Mouse (Mus musculus): Measurements from ENCODE around the gene Exoc5.

Exoc5 gene

GRCm38 (mm10) chr14:48998795-48999194 lies 67.7 kb downstream of the Exoc5 start:
- no peak for DNase-seq

DNA sequence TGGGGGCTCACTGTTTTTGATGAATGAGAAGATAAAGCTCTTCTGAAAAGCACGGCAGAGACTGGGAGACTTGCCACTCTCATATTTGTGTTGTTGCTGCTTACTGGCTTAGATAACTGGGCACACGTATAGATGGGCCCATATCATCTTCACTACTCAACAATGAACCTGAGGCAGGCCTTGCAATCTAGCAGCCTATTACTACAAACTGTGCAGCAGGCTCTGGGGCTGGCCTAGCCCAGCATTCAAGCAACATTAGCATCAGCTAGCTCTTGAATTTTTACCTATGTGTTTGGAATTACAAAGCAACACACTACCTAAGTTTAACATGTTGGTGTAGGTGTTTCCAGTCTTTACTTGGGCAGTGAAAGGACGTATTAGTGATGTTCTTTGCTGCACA lies 72.6 kb downstream of the Exoc5 start:
- DNase-seq, result no peak

DNA sequence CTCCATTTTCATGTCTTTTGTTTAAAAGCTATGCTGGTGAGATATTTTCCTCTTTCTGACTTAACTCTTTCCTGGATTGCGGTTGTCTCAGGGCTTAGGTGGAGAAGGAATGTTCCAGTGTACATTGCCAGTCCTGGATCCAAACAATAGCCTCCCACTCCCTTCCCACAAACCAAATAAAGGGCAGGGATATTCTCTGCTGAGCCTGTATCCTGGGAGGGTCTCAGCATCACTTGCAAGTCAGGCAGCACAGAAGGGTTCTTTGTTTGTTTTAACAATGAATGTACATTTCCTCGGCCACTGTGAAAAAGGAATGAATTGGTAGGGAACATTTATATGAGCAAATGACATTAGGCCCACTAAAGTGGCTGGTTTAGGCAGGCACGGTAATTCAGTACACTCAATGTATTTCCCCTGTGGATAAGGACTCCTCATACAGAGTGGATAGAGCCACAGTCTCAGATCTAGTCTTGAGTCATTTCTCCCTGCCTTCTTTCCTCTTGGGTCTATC lies 74.3 kb downstream of the Exoc5 start:
- DNase-seq, result no peak

DNA sequence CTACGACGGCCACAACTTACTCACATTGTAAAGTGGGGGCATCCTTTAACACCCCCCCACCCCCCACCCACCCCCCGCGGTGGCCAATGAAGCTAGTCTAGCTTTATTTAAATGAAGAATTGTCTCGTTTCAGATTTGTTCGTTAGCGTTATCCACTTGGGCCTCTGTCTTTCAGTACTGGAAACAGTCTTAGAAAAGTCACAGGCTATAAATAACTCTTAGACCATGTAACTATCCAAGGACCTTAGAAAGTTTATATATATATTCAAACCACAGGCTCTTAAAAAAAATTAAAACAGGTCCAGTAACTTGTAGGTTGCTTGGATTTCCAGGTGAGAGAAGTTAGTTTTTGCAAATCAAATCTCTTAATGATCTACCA lies 75.3 kb downstream of the Exoc5 start:
- DNase-seq, result no peak

DNA sequence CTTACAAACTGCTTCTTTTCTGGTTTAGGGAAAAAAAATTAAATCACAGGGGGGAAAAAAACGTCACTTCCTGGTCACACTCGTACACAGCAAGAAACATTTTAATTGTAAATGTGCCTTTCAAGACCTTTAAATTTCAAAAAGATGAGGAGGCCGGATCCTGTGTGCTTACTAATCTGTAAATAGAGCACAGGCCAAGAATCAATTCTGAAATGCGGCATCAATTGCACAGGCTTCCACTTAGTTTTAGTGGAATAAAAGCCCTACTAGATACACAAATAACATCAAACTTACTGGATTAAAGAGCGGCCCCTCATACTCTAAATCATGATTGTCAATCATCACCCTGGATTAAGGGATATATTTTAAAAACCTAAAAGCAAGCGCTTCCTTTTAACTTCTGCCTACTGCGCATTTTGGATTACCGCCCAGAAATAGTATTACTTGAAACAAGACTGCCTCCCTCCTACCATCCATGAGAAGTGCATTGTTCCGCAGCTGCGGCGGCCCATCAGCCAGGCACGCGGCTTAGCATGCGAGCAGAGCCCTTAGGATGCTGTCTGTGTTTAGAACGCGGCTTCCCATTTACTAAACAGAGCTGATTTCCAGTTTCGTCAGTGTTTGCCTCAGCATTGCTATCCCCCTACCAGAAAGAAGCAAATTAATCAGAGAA lies 75.8 kb downstream of the Exoc5 start:
- DNase-seq, result peak; percentile 51

DNA sequence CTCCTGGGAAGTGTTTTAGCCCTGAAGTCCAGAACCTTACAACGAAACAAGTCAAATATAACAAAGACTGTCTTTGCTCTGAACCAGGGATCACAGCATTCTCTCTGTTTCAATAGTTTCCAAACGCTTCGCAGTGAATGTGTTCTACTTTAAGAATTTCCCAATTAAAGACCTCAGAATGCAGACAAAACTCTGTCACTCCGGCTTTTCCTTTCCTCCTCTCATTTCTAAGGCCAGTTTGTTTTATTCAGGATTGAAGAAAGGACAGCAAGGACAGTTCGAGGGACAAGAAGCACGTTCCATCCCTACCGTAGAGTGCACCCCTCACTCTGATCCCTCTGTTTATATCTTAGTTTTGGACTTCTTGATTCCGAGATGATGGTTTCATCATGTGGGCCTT lies 76.6 kb downstream of the Exoc5 start:
- DNase-seq, result no peak

GRCm38 (mm10) chr14:48986231-48986630 lies 80.2 kb downstream of the Exoc5 start:
- no peak for DNase-seq

DNA sequence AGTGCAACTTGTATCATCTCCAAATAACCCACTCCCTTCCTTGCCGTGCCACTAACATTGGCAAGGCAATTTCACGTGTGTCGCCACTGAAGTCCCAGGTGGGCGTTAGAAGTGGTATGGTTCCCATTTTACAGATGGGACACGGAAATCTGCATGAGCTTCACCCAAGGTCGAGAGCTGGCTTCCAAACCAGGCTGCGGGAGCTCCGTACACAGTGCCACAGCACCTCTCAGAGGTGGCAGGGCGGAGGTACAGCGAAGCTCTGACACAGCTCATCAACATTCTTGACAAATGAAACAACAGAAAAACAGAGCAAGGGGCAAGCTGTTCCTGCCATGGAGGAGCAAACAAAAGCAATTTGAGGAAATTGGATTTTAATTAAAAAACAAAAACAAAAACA lies 80.8 kb downstream of the Exoc5 start:
- peak; percentile 6 for DNase-seq

DNA sequence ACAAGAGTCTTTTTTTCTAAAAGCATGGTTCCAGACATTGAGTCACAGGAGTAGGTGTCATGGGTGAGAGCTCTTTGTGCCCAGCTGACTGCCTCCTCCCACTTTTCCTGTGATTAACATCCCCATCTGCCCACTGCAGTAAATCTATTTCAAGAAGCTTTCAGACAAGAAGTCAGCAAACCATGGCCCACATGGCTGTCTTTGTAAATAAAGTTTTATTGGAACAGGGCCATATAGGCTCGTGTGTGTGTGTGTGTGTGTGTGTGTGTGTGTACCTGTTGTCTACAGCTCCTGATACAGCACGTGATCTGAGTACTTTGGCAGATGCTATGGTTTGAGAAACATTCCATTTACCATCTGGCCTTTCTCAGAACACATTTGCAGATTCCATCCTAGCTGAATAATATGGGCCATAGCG lies 87.5 kb downstream of the Exoc5 start:
- DNase-seq, result no peak

DNA sequence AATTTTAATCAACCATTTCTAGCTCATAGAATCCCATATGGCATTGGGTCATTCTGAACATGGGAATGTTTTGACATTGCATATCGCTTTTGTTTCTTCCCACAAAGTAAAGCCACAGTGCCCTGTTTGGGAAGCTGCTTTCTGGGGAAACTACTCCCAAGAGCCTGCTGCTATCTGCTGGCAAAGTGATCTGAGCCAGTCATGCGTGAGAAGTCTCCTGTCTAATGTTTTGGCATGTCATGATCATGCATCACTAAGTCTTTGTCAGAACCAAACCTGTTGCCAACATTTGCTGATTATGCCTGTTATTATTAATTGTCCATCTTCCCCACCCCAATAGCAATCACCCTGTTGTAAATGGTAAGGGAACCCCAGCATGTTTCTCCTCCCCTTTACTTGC lies 94.9 kb downstream of the Exoc5 start:
- no peak for DNase-seq

DNA sequence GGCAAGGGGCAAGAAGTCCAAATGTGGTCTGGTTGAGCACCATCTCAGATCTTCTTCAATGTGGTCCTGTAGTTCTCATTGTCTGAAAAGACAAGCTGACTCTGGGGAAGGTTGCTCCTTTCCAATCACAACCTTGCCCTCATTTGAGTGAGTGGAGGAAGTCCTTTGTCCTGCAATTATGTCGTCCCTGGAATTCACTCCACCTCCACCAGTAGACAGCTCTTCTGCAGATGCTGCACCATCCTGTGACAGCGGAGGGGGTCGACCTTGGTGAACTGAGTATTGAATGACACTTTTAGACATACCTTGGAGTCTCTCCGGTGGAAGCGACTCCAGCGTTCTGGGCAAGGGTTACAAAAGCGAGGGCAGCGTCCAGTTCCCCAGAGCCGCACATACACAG lies 97.8 kb downstream of the Exoc5 start:
- DNase-seq, result no peak
